8 mouse cellular contexts compared by ENCODE assay signal in genomic region chr16:91728123-91729065, GRCm38 (mm10). TPM values are rescaled to one million over a fixed set of nuclear protein-coding genes. Genes with fewer than 3 reads are reported as not detected.
DNase-seq lines count a peak whose midpoint lies in the region; ATAC-seq and TF ChIP-seq lines count a peak whose summit lies in the region.

Gene Cryzl1, minus strand, starts transcription at chr16:91728975.

- H3K9me3 ChIP-seq in hindbrain, embryonic 10.5 days: no peaks in the 10 kb centered on the region
- H3K9me3 ChIP-seq in lung, postnatal 0 days (ENCODE audit: low read length): no peaks in the 10 kb centered on the region

- peaks cover 33% of the 10 kb centered on the region for H3K4me1 ChIP-seq in hindbrain, embryonic 10.5 days (replicated peaks)
- peaks cover 6% of the 10 kb centered on the region; the same call in 1 of the 2 replicates for H3K4me1 ChIP-seq in lung, postnatal 0 days (ENCODE audit: insufficient read depth, low read depth, low read length)

- H3K4me2 ChIP-seq in lung, postnatal 0 days (replicated peaks; ENCODE audit: low read depth, low read length): peak within 1 kb of the TSS; percentile 81

- no peak for TF ChIP-seq CTCF in lung, postnatal 0 days (IDR thresholded peaks at IDR 0.05)

- 2% methylated on average over 46 of the region's 46 CpGs for WGBS in hindbrain, embryonic 10.5 days
- 1% methylated on average over 46 of the region's 46 CpGs for WGBS in lung, postnatal 0 days

- peak; percentile 81 for TF ChIP-seq EP300 in lung, postnatal 0 days (IDR thresholded peaks at IDR 0.05)

- peak; percentile 97 for DNase-seq in MN1 (ENCODE audit: low spot score)
- DNase-seq in cerebellum, adult 9-10 months: peak; percentile 100
- peak; percentile 97 for DNase-seq in hindbrain, embryonic 10.5 days (ENCODE audit: low spot score)
- peak; percentile 100 for DNase-seq in layer of hippocampus, adult 9-11 months
- peak; percentile 100 for DNase-seq in lung, postnatal 0 days (ENCODE audit: low spot score)
- peak; percentile 92 for DNase-seq in ovary, postnatal 14 days (ENCODE audit: low spot score)
- DNase-seq in thymus, postnatal 14 days: peak; percentile 91

- no peaks in the 10 kb centered on the region for H3K27me3 ChIP-seq in hindbrain, embryonic 10.5 days (ENCODE audit: insufficient read depth, poor library complexity, severe bottlenecking)
- H3K27me3 ChIP-seq in lung, postnatal 0 days (replicated peaks; ENCODE audit: insufficient read depth, low read length): no peaks in the 10 kb centered on the region

- peak within 1 kb of the TSS; percentile 97 for H3K27ac ChIP-seq in hindbrain, embryonic 10.5 days
- H3K27ac ChIP-seq in lung, postnatal 0 days (ENCODE audit: low read length): peak within 1 kb of the TSS; percentile 89

- peak; percentile 90 for ATAC-seq in frontal cortex, adult (ENCODE audit: low TSS enrichment)
- peak; percentile 94 for ATAC-seq in lung, postnatal 0 days

- peak within 1 kb of the TSS; percentile 59 for H3K9ac ChIP-seq in lung, postnatal 0 days (replicated peaks; ENCODE audit: low read depth)

- peaks cover 13% of the 10 kb centered on the region for H3K36me3 ChIP-seq in hindbrain, embryonic 10.5 days
- no peaks in the 10 kb centered on the region; the same call in 1 of the 2 replicates for H3K36me3 ChIP-seq in lung, postnatal 0 days (ENCODE audit: insufficient read depth, low read length)

- peak within 1 kb of the TSS; percentile 95 for H3K4me3 ChIP-seq in hindbrain, embryonic 10.5 days
- peak within 1 kb of the TSS; percentile 90 for H3K4me3 ChIP-seq in lung, postnatal 0 days (ENCODE audit: low read depth, low read length)

RNA-seq across cellular contexts. Expression of gene Cryzl1, which starts in this region (rescaled TPM):
- polyA plus RNA-seq in hindbrain, embryonic 10.5 days (2016; fragmentation: Nextera tagmentation; extraction: Ambion mirVana): 65.1 and 71.6 TPM in 2 replicates
- 59.3 and 64.8 TPM in 2 replicates for polyA plus RNA-seq in lung, postnatal 0 days (2015; fragmentation: Nextera tagmentation; extraction: Ambion mirVana)

Comparison
In these comparisons a context has a peak if more than half of its experiments do, and no peak if none do; other contexts are left out.
1. Peak in every context shown above with its lines: DNase-seq, ATAC-seq, H3K4me3 ChIP-seq and H3K27ac ChIP-seq.